Mouse (Mus musculus) common myeloid progenitor, adult 5-6 weeks (primary cell): ENCODE data around the gene Retn. TPM values are rescaled to one million over a fixed set of nuclear protein-coding genes. Genes with fewer than 3 reads are reported as not detected.

ENCODE experiments used
- ATAC-seq: replicated peaks from 2 replicates; pipeline ENCODE4 v1.8.0; 2016; ENCODE audit warnings: low read depth, mild to moderate bottlenecking, moderate TSS enrichment, inconsistent platforms; ENCODE audit not compliant: poor library complexity, severe bottlenecking
- total RNA-seq: library from RNA; stranded (forward); fragments of 200-1000, 187-1606 nt; gene quantifications from 2 replicates; pipeline ENCODE4 v1.2.3, GENCODE M21; 2017

Retn gene
- total RNA-seq, 1 experiment from 2014 or later: not detected

DNA sequence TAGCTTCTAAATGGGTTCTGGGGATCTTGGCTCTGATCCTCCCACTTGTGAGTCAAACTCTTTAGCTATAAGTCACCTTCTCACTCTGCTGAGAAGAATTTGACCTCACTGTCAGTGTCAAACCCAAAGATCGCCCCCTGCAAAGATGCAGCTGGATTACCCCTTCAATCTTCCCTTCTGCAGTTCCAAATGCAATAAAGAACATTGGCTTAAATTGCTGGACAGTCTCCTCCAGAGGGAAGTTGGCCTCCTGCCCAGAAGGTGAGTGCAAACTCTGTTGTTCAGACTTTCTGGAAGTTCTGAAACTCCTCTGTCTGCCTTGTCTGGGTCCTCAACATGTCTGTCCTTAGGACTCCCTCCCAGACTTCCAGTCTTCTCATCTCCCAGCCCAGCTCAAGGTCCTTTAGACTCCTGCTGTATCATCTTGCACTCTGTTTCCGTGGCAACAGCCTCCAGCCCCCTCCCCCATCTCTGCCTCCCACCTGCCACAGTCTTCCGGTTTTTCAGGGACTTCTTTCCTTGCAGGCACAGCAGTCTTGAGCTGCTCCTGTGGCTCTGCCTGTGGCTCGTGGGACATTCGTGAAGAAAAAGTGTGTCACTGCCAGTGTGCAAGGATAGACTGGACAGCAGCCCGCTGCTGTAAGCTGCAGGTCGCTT, 1.3 kb downstream of the Retn start:
- ATAC-seq: no peak

DNA sequence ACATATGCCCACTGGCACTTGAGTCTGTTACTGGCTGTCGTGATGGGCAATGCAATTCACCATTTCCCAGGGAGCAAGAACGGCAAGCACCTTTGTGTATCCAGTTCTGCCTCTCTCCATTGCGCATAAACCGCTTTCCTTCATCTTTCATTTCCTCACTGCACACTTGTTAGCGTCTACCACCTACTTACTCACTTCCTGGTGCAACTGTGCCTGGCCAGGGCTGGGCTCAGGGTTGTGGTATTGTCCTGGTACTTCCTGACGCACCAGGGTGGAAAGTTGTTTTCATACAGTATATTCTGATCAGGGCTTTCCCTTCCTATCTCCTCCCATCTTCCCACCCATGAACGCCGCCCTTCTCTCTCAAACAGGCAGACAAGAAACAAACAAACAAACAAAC, 5.3 kb downstream of the Retn start:
- peak; percentile 71 for ATAC-seq

DNA sequence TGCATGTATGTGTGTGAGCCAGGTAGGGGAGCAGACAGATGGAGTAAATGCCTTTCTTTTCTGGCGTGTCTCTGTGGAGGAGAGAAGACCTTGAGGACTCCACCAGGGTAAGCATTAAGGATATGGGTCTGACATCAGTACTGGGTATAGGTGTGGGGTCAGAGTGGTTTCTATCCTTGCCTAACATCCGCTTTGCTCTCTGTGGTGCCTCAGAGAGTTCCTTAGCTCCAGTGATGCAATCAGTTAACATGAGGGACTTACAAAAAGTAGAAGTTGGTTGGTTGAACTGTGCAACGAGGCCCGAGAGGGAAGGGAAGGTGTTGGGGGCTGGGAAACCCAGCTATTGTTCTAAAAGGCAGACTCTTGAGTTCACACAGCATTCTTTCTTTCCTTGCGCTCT, 8.8 kb downstream of the Retn start:
- ATAC-seq: peak; percentile 90

DNA sequence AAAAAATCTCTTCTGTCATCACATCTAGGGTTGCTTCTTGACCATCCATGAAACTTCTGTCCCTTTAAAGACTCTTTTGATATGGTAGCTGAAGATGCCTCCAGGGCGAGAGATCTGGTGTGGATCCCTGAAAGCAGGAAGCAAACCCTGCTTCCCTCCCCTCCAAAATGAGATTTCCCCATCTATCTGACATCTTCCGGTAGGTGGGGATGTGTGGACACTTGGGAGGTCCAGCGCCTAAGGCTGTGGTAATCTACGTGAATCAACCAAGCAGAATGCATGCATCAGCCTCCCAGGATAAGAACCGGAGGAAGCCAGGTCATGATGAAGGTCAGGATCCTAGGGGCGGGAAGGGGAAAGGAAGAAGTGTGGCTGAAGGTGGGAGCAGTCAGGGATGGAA, 9.9 kb downstream of the Retn start, which contains the start of gene Mcemp1:
TSS of gene Mcemp1 (plus strand) at position 248 of the 400 bp plus-strand sequence.
- ATAC-seq: no peak

DNA sequence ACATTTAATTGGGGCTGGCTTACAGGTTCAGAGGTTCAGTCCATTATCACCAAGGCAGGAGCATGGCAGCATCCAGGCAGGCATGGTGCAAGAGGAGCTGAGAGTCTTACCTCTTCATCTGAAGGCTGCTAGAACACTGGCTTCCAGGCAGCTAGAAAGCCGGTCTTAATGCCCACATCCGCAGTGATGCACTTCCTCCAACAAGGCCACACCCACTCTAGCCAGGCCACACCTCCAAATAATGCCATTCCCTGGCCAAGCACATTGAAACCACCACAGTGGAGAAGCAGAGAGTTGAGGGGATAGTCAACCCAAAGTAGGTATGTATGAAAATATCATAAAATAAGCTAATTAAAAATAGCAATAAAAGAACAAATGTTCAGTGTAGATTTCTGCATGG, 14.8 kb downstream of the Retn start:
- peak; percentile 50 for ATAC-seq

DNA sequence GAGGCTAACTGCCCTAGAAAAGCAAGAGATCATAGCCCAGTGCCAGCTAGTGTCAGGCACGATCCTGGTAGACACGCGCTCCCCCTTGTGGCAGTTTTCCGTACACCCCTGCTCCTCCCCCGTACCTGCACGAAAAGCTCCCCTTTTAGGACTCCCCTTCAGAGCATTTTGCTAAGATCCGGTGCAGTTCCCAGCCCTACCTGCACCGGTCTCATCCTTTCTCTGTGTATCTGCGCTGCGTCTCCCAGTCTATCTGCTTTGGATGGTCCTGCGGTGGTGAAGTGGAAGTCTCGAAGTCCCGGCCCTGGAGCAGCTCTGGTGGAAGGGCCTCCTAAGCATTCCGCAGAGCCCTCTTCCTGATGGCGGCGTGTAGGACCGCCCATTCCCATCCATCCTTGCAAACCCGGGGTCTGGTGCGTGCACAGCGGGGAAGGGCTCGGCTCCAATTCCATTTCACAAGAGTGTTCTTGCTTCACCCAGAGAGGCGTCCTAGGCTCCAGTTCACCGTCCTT, 16.5 kb downstream of the Retn start, which contains the start of gene Fcor:
TSS of gene Fcor (minus strand) at position 383 of the 512 bp plus-strand sequence.
- peak; percentile 70 for ATAC-seq

DNA sequence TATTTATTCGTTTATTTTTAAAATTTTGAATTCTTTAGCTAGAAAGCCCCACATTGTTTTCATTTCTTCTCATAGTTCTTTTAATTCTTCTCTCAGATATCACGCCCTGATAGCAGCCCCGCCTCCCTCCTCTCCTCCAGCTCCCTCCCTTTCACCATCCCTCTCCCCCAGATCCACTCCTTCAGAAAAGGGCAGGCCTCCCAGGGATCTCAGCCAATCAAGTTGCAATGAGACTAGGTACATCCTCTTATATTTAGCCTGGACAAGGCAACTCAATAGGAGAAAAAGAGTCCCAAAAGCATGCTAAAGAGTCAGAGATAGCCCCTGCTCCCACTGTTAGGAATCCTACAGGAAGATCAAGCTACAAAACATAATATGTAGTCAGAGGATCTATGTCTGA, 19.1 kb downstream of the Retn start:
- ATAC-seq: no peak

DNA sequence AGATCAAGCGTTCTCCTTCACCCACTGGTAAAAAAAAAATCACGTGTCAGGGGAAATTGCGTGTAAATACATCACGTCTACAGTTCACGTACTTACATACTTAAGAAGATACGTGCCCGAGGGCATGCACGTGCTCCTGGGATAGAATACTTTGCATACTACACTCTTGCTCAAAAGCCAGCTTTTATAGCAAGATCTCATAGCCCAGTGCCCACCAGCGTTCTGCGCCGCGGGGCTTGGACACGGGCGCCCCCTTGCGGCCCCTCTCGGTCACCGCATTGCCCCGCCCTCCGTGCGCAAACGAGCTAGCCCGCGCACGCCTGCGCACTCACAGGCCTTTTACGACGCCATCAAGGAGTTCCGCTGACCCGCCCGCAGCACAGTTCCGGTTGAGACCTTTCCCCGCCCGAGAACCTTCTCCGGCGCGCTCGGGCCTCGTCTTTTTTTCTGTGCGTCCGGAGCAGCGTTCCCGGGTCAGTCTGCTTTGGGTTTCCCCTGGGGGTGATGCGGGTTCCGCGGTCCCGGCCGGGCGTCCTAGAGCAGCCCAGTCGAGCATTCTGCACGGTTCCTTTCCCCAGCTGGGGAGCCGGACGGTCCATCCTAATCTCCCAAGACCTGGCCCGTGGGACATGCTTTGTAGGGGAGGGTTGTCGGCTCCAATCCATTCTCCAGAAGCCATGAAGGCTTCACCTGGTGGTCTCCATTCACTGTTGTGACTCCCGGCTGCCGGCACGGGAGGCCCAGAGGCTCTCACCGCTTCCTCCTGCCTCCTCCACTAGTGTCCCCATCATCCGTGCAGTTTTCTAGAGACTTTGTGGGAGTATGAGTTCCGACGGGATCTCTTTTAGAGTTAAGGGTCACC, 20.8 kb downstream of the Retn start, which contains the start of gene Trappc5:
TSS of gene Trappc5 (plus strand) at position 169 of the 862 bp plus-strand sequence.
- peak; percentile 74 for ATAC-seq

DNA sequence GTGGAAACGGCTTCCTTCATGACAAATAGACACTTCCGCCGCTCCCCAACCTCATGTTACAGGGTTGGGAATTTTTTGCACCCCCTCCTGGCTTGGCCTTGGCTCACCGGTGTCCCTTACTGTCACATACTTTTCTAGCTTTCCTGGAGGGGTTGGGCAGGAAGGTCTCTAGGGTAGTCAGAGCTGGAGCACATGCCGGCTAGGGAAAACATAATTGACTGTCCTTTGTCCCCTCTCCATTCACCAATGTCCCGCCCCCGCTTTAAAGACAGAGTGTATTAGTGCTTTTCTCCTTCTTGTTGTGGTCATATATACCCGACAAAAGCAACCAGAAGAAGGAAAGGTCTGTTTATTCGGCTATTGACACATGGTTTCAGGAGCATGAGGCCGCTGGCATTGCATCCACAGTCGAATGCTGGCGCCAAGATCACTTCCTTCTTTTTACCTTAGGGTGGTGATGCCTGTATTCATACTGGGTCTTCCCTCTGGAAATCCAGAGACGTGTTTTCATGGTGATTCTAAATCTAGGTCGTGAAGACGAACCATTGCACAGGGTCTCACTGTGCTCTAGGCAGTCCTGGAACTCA, 21.5 kb downstream of the Retn start:
- ATAC-seq: peak; percentile 39

DNA sequence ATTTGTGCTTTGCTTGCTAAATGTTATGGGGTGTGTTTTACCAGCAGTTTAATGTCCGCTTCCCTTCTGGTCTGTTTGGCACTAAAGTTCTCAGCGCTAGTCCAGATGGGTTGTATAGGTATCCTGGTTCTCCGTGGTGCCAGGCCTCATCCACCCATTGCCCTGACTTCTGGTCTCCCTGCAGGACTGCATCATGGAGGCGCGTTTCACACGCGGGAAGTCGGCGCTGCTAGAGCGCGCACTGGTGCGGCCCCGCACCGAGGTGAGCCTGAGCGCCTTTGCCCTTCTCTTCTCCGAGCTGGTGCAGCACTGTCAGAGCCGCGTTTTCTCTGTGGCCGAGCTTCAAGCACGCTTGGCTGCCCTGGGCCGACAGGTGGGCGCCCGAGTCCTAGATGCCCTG, 23.3 kb downstream of the Retn start:
- ATAC-seq: no peak

DNA sequence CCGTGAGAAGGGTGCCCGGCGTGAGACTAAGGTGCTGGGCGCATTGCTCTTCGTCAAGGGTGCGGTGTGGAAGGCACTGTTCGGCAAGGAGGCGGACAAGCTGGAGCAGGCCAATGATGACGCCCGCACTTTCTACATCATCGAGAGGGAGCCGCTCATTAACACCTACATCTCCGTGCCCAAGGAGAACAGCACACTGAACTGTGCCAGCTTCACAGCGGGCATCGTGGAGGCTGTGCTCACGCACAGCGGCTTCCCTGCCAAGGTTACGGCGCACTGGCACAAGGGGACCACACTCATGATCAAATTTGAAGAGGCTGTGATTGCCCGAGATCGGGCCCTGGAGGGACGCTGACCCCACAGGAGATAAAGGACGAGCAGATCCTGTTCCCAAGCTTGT, 23.7 kb downstream of the Retn start:
- ATAC-seq: no peak

DNA sequence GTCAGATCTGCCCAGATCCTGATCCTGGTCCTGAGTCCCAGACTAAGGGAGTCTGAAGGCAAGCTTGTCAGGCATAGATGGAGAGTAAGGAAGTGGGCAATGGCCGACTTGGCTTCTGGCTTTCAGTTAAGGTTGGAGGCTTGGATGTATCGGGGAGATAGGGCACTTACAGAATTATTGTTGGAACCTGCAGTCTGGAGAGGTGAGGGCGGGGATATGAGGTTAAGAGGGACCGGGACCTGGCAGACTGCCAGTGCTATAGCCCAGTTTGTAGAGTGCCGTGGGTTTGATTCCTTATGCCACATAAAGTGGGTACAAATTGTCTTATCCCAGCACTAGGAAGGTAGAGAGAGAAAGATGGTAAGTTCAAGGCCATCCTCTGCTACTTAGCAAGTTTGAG, 24.1 kb downstream of the Retn start:
- ATAC-seq: no peak

DNA sequence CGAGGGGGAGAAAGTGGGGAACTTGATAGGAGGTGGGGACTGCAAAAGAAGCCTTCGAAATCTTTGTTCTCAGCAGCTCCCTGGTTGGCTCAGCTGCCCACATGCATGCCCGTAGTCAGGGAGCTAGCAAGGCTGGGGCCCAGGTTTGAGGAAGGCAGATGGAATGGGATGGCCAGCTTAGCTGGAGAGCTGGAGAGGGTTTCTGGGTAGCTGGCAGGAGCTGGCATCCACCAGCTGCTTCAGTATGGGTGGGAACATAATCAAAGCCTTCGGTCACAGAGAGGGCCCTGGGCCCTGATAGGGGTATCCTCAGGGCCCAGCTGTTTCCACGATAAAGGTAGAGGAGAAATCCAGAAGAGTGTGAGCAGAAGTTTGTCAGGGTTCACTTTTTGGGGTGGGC, 26.9 kb downstream of the Retn start:
- no peak for ATAC-seq

DNA sequence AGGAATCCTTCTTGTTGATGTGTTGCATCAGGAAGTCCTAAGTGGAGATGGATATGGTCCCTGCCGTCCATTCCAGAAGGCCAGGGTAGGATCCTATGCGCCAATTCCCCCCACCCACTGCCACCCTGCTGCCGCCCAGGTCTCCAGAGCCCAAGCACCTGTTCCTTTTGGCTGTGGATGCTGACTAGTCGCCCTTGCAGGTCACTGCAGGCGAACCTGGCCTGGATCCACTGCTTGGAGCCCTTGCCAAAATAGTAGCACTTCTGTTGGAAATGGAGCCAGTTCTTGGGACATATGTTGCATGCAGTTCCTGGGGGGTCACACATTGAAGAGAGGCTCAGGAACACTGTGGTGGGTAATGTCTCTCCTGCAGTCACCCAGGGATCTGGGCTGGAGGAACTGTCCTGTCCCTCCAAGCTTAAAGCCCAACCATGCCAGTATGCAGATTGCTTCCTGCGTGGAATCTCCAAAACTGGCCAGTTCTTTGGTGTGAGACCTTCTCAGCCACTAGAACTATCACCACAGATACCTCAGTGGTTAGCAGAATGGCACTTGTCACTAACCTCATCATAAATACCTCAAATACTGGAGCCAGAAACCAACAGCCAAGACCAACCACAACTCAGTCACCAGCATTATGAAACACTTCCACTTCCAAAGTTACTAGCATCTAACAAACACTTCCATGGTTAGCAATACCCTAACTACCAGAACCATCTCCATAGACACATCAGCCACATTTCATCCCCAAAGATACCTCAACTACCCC, 28.0 kb downstream of the Retn start:
- ATAC-seq: peak; percentile 51

DNA sequence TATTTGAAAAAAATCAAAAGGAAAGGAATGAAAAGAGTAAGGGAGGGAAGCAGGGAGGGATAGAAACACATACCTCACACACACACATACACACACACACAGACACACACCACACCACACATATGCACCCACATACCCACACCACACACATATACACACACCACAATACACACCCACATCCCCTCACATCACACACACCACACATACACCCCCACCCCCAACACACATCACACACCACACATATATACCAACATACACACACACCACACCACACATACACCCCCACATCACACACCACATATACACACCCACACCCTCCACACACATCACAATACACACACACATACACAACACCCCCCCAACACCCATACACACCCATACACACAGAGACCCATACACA, 29.0 kb downstream of the Retn start:
- no peak for ATAC-seq

DNA sequence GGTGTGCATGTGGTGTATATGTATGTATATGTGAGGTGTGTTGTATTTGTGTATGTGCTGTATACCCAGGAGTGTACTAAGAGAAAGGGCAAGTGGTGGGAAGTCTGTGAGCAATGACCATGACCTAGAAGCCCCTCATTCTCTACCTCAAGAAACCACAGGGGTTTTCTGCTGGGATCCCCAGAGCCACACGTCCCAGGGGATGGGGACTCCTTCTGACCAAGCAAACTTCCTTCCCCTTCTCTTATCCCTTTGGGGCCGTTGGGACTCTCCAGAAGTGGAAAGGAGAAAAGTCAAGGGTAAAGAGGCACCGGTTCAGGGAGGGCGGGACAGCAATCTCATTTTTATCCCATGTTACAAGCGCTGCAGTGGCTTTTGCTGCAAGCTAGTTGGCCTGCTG, 29.9 kb downstream of the Retn start:
- no peak for ATAC-seq

DNA sequence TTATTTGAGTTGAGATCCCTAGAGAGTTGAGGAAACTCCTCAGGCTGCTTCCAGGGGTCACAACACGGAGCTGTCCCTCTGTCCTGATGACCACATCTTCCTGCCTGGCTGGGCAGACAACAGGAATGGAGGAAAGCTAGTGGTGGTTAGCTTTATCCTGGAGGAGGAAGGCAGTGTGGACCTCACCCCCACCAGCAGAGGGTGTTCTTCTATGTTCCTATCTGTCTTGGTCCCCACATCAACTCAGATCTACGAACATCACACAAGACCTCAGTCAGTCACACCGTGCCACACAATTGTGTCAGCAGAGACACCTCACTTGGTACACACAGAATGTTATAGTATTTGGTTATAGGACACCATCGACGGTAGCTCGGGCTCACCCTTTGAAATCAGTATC, 32.0 kb downstream of the Retn start:
- peak; percentile 57 for ATAC-seq

DNA sequence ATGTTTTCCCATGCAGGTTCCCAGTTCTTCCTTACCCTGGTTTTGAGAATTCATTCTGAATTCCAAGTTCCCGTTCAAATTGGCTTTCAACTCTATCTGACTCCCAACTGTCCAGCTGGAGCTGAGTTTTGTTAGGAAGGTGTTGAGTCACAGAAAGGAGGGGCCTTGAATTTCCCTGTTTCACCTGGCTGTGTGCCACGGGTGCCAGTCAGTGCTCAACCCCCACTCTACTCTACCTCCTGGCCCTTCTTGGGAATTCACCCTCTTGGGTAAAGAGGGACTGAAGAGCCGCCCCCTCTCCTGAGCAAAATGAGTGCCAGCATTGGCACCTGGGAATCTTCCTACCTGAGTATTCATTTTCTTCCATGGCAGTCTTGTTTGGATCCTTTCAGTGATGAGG, 35.2 kb downstream of the Retn start:
- no peak for ATAC-seq

DNA sequence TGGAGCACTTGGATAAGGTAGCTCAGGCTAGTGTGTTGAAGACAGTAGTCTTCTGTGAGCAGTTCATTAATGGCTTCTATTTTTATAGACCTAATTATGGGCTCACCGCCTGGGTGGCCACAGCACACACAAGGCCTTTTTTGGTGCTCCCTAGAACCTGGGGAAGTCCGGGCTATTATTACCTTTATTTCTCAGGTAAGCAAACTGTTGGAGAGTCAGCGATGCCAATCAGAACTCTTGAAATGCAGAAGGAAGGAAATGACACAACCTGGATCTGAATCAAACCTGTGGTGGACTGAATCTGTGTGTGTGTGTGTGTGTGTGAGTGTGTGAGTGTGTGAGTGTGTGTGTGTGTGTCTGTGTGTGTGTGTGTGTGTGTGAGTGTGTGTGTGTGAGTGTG, 38.6 kb downstream of the Retn start, which contains the start of gene Fcer2a:
TSS of gene Fcer2a (minus strand) at position 55 of the 400 bp plus-strand sequence.
- no peak for ATAC-seq

DNA sequence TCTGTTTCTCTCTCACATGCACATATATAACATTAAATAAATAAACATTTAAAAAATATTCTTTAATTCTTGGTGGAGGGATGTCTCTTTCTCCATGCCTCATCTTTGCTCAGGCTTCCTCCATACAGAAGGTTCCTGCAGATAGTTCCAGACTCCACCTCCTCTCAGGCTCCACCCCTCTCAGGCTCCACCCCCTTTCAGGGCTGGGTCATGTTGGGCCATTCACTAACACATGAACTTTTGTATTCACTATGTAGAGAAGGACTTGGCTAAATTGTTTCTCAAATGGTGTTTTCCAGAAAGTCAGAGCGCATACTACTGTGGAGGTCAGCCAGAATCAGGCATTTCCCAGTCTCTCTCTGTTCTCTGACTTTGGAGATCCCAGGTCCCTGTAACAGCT, 45.9 kb downstream of the Retn start:
- ATAC-seq: peak; percentile 85
